Mouse (Mus musculus): Measurements from ENCODE around the gene Tnfrsf17. TPM values are rescaled to one million over a fixed set of nuclear protein-coding genes. Genes with fewer than 3 reads are reported as not detected.
A peak's percentile ranks its signal among the peaks of the same experiment; 100 is the strongest.
"Not testable (repeated sequence)": the region's sequence is repeated elsewhere in the genome, so short reads cannot be mapped to it uniquely, and the experiment has no call there.

The Tnfrsf17 gene
- polyA plus RNA-seq (2015; fragmentation: Nextera tagmentation; extraction: Ambion mirVana), result not detected in 2 replicates

- Histone ChIP-seq H3K27ac (no peak within 1 kb of the TSS), H3K9me3 (no peaks in the 10 kb centered on the region), H3K4me3 (no peak within 1 kb of the TSS), H3K4me1 (peaks cover 10% of the 10 kb centered on the region), H3K4me2 (replicated peaks) (no peak within 1 kb of the TSS), H3K36me3 (no peaks in the 10 kb centered on the region), H3K27me3 (no peaks in the 10 kb centered on the region), H3K9ac (no peak within 1 kb of the TSS)
- WGBS, result 76% methylated on average over 7 of the region's 7 CpGs
- no peak for ATAC-seq (ENCODE audit: low FRiP score, low read depth)
These were observed at the start of gene Tnfrsf17 for GRCm38 (mm10) chr16:11313512-11313911. Tnfrsf17 (plus strand) TSS chr16:11313812.

GRCm38 (mm10) chr16:11266556-11266955, 47.1 kb upstream of the Tnfrsf17 start:
- Histone ChIP-seq H3K36me3 (no peaks in the 10 kb centered on the region), H3K27me3 (no peaks in the 10 kb centered on the region), H3K4me3 (no peak overlapping the region), H3K9ac (no peak overlapping the region), H3K4me1 (no peaks in the 10 kb centered on the region), H3K4me2 (replicated peaks) (no peak overlapping the region), H3K9me3 (no peaks in the 10 kb centered on the region), H3K27ac (no peak overlapping the region)
- WGBS, result 82% methylated on average over 2 of the region's 2 CpGs
- no peak for ATAC-seq (ENCODE audit: low FRiP score, low read depth)

- Histone ChIP-seq H3K4me1 (no peaks in the 10 kb centered on the region), H3K9me3 (no peaks in the 10 kb centered on the region), H3K36me3 (no peaks in the 10 kb centered on the region), H3K27ac (no peak overlapping the region), H3K9ac (0 out of 2 replicates have a peak overlapping the region, but pooled peaks have one; percentile 13), H3K4me3 (no peak overlapping the region), H3K27me3 (no peaks in the 10 kb centered on the region), H3K4me2 (replicated peaks) (no peak overlapping the region)
- ATAC-seq (ENCODE audit: low FRiP score, low read depth), result no peak
- WGBS, result 35% methylated on average over 6 of the region's 6 CpGs
These were observed 43.8 kb upstream of the Tnfrsf17 start for GRCm38 (mm10) chr16:11269808-11270207.

GRCm38 (mm10) chr16:11270642-11271041, 43.0 kb upstream of the Tnfrsf17 start:
- no peaks in the 10 kb centered on the region for H3K9me3 ChIP-seq
- no peak overlapping the region for H3K4me2 ChIP-seq (replicated peaks)
- no peak overlapping the region for H3K4me3 ChIP-seq
- ATAC-seq (ENCODE audit: low FRiP score, low read depth), result no peak
- H3K27ac ChIP-seq, result no peak overlapping the region
- H3K36me3 ChIP-seq, result no peaks in the 10 kb centered on the region
- no peaks in the 10 kb centered on the region for H3K4me1 ChIP-seq
- no peak overlapping the region for H3K9ac ChIP-seq
- H3K27me3 ChIP-seq, result no peaks in the 10 kb centered on the region
- 89% methylated on average over 2 of the region's 2 CpGs for whole genome bisulfite sequencing

GRCm38 (mm10) chr16:11271073-11271472, 42.5 kb upstream of the Tnfrsf17 start:
- no peak overlapping the region for H3K27ac ChIP-seq
- H3K9me3 ChIP-seq, result no peaks in the 10 kb centered on the region
- H3K4me1 ChIP-seq, result no peaks in the 10 kb centered on the region
- ATAC-seq (ENCODE audit: low FRiP score, low read depth), result no peak
- H3K36me3 ChIP-seq, result no peaks in the 10 kb centered on the region
- no peak overlapping the region for H3K4me3 ChIP-seq
- H3K27me3 ChIP-seq, result no peaks in the 10 kb centered on the region
- H3K4me2 ChIP-seq (replicated peaks), result no peak overlapping the region
- H3K9ac ChIP-seq, result no peak overlapping the region

GRCm38 (mm10) chr16:11276888-11277287, 36.7 kb upstream of the Tnfrsf17 start:
- Histone ChIP-seq H3K27ac (no peak overlapping the region), H3K36me3 (no peaks in the 10 kb centered on the region), H3K9me3 (no peaks in the 10 kb centered on the region), H3K9ac (no peak overlapping the region), H3K4me1 (no peaks in the 10 kb centered on the region), H3K27me3 (no peaks in the 10 kb centered on the region), H3K4me2 (replicated peaks) (no peak overlapping the region), H3K4me3 (no peak overlapping the region)
- WGBS, result 55% methylated on average over 3 of the region's 3 CpGs
- ATAC-seq (ENCODE audit: low FRiP score, low read depth), result no peak

GRCm38 (mm10) chr16:11278778-11279177, 34.8 kb upstream of the Tnfrsf17 start:
- Histone ChIP-seq H3K27me3 (no peaks in the 10 kb centered on the region), H3K4me3 (no peak overlapping the region), H3K36me3 (no peaks in the 10 kb centered on the region), H3K9me3 (no peaks in the 10 kb centered on the region), H3K27ac (no peak overlapping the region), H3K4me2 (replicated peaks) (no peak overlapping the region), H3K4me1 (no peaks in the 10 kb centered on the region), H3K9ac (no peak overlapping the region)
- WGBS, result 77% methylated on average over 6 of the region's 6 CpGs
- ATAC-seq (ENCODE audit: low FRiP score, low read depth), result no peak

GRCm38 (mm10) chr16:11282655-11283232, 30.9 kb upstream of the Tnfrsf17 start:
- H3K9me3 ChIP-seq, result no peaks in the 10 kb centered on the region
- H3K27me3 ChIP-seq, result no peaks in the 10 kb centered on the region
- no peaks in the 10 kb centered on the region for H3K36me3 ChIP-seq
- 83% methylated on average over 5 of the region's 5 CpGs for WGBS
- H3K9ac ChIP-seq, result no peak overlapping the region
- no peak for ATAC-seq (ENCODE audit: low FRiP score, low read depth)
- no peak overlapping the region for H3K27ac ChIP-seq
- no peak overlapping the region for H3K4me3 ChIP-seq
- no peak overlapping the region for H3K4me2 ChIP-seq (replicated peaks)
- H3K4me1 ChIP-seq, result no peaks in the 10 kb centered on the region

- no peak overlapping the region for H3K4me3 ChIP-seq
- H3K36me3 ChIP-seq, result no peaks in the 10 kb centered on the region
- H3K27ac ChIP-seq, result no peak overlapping the region
- H3K27me3 ChIP-seq, result no peaks in the 10 kb centered on the region
- no peak for ATAC-seq (ENCODE audit: low FRiP score, low read depth)
- no peak overlapping the region for H3K9ac ChIP-seq
- no peaks in the 10 kb centered on the region for H3K9me3 ChIP-seq
- H3K4me1 ChIP-seq, result no peaks in the 10 kb centered on the region
- 86% methylated on average over 2 of the region's 2 CpGs for WGBS
- H3K4me2 ChIP-seq (replicated peaks), result no peak overlapping the region
These were observed 28.7 kb upstream of the Tnfrsf17 start for GRCm38 (mm10) chr16:11284881-11285280.

GRCm38 (mm10) chr16:11285949-11286348, 27.7 kb upstream of the Tnfrsf17 start:
- no peaks in the 10 kb centered on the region for H3K4me1 ChIP-seq
- no peak overlapping the region for H3K4me3 ChIP-seq
- H3K36me3 ChIP-seq, result no peaks in the 10 kb centered on the region
- no peak overlapping the region for H3K27ac ChIP-seq
- H3K9ac ChIP-seq, result no peak overlapping the region
- 81% methylated on average over 2 of the region's 2 CpGs for WGBS
- ATAC-seq (ENCODE audit: low FRiP score, low read depth), result no peak
- H3K4me2 ChIP-seq (replicated peaks), result no peak overlapping the region
- no peaks in the 10 kb centered on the region for H3K27me3 ChIP-seq
- no peaks in the 10 kb centered on the region; the same call in 1 of the 2 replicates for H3K9me3 ChIP-seq

- 87% methylated on average over 8 of the region's 8 CpGs for WGBS
- not testable (repeated sequence) for H3K9me3 ChIP-seq; H3K27ac ChIP-seq; H3K4me1 ChIP-seq; H3K9ac ChIP-seq; H3K4me3 ChIP-seq; ATAC-seq (ENCODE audit: low FRiP score, low read depth); H3K36me3 ChIP-seq; H3K27me3 ChIP-seq; H3K4me2 ChIP-seq (replicated peaks)
These were observed 24.7 kb upstream of the Tnfrsf17 start for GRCm38 (mm10) chr16:11288873-11289272.

GRCm38 (mm10) chr16:11295583-11295982, 18.0 kb upstream of the Tnfrsf17 start:
- ATAC-seq (ENCODE audit: low FRiP score, low read depth); H3K4me2 ChIP-seq (replicated peaks); H3K27ac ChIP-seq; H3K36me3 ChIP-seq; H3K27me3 ChIP-seq; H3K4me1 ChIP-seq; H3K9me3 ChIP-seq; H3K9ac ChIP-seq; H3K4me3 ChIP-seq: not testable (repeated sequence)
- 80% methylated on average over 4 of the region's 4 CpGs for WGBS

- H3K27me3 ChIP-seq; H3K4me1 ChIP-seq; H3K36me3 ChIP-seq; H3K27ac ChIP-seq; H3K9ac ChIP-seq; H3K9me3 ChIP-seq; H3K4me2 ChIP-seq (replicated peaks); H3K4me3 ChIP-seq; ATAC-seq (ENCODE audit: low FRiP score, low read depth): not testable (repeated sequence)
- 74% methylated on average over 1 of the region's 1 CpGs for WGBS
These were observed 15.9 kb upstream of the Tnfrsf17 start for GRCm38 (mm10) chr16:11297700-11298099.
